Mouse (Mus musculus) right cerebral cortex, postnatal 10 days (tissue): Measurements from ENCODE around the gene Gpc2.
A peak's percentile ranks its signal among the peaks of the same experiment; 100 is the strongest.

Source experiments
- DNase-seq, 2 experiments: peaks; one replicate each; pipeline ENCODE4 v3.0.0; 2021; ENCODE audit warnings: low spot score in 2 of 2

Gpc2 gene

DNA sequence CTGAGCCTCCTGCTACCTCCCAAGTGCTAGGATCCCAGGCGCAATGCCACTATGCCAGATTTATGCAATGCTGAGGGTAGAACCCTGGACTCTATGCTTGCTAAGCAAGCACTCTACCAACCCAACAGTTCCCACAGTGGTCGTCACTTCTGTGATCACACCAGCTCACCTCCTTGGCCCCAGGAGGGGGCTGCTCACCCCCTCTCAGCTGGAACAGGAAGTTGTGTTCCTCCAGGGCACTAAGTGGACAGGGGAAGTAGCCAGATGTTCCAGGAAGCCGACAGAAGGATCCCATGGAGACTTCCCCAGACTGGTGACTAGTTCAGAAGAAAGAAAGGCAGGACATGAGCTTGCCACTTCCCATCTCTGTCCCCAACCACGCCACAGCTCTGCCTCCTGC is 17.8 kb downstream of the Gpc2 start:
- no peak for DNase-seq

DNA sequence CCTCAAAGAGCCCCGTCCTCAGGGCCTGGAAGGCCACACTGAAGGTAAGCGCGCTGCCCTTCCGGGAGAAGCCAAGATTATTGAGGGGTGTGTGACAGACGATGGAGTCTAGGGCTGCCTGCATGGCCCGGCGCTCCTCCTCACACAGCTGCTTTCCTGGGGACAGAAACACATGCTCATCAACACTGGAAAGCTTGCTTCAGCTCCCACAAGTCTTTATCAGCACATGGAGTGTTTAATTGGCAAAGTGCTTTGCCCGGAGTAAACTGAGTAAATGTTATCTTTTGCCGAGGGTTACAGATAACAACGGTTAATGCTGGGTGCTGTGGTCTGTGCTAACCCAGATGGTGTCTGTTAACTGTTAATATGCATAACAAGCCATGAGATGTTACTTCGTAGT is 19.0 kb downstream of the Gpc2 start:
- no peak for DNase-seq

DNA sequence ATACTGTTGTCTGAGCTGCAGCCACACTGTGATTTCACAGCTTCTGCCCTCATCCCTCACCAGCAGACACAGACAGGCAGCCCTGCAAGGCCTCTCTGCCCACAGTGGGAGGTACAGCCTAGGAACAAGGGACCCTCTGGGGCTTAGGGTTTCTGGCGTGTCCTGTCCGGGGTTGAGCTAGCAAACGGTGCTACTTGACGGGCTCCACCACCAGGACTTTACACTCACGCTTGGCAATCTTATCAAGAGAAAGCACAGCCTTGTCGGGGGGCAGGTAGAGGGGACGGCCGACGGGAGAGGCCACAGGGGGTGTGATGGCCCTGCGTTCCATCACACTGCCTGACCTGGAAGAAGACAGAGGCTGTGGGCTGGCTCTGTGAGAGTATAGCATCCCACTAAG is 19.8 kb downstream of the Gpc2 start:
- DNase-seq, result no peak

DNA sequence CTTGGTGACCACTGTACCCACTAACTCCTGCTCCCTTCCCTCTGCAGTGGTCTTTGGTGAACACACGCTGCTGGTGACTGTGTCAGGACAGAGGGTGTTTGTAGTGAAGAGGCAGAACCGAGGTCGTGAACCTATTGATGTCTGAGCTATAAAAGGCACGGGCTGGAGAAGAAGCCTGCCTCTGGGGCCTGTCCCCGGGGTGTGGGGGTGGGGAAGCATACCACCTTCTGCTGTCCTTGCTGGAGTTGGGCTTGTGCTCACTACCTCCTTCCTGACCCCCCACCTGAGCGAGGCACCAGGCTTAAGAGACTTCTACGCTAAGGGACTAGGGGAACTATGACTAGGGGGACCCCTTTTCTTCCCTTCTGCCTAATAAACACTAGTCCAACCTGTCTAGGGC is 20.8 kb downstream of the Gpc2 start:
- no peak for DNase-seq

DNA sequence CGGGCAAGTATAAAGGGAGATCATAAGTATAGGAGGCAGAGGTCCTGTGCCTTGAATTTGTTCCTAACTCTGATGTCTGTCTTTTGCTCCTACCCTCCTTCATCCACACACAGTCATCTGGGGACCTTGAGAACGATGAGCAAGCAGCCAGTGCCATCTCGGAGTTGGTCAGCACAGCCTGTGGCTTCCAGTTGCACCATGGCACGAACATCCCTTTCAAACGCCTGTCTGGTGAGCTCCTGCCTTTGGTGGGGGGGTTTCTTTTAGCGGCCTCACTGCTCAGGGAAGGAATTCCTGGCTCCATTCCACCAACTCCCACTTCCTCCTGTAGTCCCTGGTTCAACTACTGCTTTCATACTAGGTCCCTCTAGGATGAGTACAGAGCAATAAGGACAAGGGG is 21.3 kb downstream of the Gpc2 start:
- no peak for DNase-seq

DNA sequence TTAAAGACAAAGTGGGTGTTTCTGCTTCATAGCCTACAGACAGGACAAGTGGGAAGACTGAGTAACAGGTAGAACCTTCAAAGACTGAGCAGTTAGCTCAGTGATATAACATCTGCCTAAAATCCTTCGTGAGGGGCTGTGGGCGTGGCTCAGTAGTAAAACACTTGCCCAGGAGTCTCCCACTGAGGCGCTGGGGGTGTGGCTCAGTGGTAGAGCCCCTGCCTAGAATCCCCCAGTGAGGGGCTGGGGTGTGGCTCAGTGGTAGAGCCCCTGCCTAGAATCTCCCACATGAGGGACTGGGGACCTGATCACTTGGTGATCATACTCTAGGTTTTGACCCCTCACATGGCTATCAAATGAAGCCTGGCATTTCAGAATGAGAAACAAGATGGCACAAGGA is 21.7 kb downstream of the Gpc2 start:
- DNase-seq, result no peak

DNA sequence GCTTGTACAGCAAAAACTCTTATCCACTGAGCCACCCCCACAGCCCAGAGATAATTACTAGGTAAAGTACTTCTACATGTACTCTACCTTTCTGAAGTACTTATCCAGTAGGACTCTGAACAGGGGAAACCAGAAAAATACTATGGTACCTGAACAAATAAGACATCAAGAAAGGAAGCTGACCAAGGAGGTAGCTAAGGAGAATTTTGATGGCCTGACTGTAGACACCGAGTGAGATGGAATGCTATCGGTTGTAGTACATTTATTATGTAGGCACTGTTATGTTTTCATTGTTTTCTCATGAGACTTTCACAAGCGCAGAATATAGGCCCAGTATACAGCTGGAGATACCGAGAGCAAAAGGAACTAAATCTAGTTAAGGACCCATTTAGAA is 22.2 kb downstream of the Gpc2 start:
- DNase-seq, result no peak

DNA sequence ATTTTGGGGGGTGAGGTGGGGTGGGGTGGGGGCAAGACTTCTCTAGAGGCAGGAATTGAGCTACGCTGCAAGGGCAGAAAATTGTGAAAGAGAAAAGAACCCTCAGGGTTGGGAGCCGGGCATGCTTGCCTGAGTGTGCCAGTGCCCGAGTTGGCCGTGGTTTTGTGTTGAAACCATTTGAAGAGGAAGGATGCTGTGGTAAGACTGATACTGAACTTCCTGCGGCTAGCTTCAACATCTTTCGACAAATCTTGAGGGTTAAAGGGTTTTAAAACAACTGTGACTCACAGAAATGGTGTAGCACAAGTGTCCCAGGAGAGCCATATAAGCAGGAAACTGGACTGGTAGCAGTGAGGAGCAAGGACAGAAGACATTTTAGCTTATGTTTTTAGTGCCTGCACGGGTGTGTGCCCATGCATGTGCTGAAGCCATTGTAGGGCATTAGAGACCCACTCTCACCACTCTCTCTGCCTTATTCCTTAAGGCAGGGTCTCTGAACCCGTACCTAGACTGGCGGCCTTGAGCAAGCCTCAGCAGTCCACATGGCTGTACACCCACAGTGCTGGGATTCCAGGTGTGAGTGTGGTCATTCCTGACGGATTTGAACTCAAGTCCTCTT is 22.7 kb downstream of the Gpc2 start:
- no peak for DNase-seq

DNA sequence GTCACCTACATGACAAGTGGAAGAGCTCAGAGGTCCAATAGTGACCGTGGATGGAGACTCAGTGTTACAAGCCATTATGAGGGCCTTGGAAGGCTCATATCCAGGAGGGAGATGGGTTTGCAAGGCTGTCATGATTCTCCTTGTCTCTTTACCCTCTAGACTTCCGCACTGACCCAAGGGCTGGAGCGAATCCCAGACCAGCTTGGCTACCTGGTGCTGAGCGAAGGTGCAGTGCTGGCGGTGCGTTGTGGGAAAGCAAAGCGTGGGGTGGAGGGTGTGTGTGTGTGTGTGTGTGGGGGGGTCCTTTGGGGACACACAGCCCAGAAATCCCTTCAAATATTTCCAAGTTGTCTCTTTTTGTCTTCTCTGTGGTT is 23.7 kb downstream of the Gpc2 start:
- peak in 1 of 2 experiments; percentile 40 for DNase-seq

DNA sequence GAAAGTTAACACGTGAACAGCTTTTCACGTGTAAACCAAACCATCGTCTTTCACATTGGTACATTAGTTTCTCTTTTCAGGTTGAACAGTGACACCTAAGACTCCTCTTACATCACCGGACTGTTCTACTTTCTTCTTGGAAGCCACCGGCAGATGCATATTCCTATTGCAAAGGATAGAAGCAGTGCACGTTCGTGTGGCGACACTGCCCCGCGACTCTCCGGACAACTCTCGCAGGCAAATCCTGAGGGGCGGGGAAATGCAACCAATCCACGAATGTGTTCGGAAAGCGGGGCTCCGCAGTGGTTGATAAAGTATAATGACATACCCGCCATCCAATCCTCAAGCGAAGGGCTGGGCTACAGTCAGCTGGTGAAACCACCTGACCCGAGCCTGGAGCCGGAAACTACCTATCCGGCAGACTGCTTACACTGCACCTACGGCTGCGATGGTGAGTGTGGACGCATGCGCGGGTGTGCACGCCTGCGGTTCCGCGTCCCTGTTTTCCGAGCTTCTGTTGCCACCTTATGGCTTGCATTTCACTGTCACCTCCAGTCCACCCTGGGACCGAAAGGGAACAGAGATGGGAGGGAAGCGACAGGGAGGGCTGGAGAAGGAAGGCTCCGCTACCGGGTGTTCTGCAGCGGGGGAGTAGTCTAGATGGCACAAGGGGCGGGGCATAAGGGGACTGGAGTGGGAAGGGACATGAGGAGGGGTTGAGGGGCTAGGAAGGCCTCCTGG is 24.3 kb downstream of the Gpc2 start, which contains the start of gene Lamtor4:
Gene Lamtor4, plus strand, starts transcription at position 130 of the 741 bp plus-strand sequence.
- peak; percentile 98 to 99 for DNase-seq

DNA sequence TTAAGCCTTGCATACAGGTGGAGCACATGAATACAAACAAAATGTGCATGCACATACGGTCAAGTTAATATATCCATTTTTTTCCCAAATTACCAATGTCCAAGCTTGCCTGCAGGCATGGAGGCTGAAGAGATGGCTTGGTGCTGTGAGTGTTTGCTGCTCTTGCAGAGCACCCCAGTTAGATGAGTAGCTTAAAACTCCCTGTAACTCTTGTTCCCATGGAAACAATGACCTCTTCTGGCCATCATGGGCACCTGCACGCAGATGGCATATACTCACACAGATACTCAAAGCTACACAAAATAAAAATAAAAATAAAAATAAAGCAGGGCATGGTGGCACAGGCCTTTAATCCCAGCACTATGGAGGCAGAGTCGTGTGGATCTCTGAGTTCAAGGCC is 26.7 kb downstream of the Gpc2 start:
- DNase-seq, result no peak

DNA sequence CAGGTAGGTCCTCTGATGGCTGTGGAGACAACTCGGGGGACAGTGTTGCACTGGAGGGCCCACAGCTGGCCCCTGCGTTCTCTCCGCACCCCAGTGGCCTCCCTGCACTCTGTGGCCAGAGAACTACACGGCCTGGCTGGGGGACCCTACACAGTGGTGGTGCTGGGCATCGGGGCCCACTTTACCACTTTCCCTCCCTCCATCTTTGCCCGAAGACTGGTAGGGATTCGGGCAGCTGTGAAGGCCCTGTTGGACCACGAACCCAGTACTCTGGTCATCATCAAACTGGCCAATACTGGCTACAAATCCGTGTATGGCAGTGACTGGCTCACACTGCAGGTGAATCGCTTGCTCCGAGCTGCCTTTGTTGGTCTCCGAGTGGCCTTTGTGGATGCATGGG is 28.7 kb downstream of the Gpc2 start:
- no peak for DNase-seq

DNA sequence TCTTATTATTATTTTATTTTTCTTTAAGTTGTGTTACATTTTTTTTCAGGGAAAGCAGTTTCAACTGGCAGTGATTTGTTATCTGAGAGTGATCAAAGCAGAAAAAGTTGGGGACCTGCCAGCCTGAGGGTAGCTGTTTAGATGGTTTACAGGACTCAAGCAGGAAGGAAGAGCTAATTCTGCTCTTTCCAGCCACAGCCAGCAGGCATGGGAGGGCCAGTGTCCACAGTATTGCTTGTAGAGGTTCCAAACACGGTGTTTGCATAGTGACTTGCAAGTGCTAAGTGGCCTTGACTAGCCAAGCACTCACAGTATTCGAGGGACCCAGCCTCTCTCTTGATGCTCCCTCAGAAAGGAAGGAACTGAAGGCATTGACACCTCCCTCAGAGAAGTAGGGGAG is 38.3 kb downstream of the Gpc2 start:
- no peak for DNase-seq

DNA sequence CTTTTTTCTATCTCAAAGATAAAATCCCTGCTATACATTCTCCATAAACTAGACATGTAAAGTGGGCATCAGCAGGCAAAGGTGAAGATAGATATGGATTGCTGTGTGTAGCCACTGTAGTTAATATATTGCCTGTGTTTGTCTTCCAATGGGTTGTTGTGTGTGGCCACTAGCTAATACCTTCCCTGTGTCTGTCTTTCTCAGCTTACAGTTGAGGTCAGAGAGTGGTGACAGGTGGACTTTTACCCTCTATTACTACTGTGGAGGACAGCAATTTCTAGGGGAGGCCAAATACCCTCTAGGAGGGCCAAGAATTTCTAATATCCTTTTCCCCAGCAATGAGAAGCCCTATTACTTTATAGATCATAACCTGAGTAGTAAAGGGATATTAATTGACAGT is 45.6 kb downstream of the Gpc2 start:
- no peak for DNase-seq

DNA sequence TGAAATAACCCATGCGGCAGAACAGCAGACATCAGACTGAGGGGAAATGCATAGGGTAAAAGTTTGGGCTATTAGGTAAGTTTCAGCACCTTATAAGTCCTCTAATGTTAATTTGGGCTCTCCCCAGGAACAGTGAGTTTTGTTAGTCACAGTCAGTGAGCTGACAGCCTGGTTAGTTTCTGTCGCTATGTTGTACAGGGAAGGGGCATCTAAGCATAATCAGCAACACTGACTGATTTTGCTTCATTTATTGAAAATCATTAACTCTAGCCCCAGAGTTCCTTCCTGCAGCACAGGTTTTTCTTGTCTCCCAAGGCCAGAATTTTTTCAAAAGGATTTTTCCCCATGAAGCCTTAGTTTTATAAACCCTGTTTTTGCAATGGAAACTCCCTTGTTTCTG is 46.0 kb downstream of the Gpc2 start:
- DNase-seq, result no peak

DNA sequence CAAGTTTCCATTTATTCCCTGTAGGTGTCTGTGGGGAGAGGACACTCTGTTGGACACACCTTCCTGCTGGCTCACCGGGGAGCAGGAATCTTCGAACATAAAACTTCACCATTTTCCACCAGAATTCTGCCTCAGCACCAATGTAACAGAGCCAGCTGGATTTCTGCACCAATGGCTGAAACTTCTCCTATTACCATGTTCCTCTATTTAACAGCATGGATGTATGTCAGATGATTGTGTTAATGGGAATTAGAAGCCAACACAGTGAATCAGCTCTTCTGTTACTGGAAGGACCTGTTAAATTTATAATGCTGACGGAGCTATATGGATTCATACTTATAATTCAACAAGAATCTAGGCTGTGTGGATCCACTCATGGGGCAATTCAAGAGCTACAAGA is 50.3 kb downstream of the Gpc2 start:
- no peak for DNase-seq

DNA sequence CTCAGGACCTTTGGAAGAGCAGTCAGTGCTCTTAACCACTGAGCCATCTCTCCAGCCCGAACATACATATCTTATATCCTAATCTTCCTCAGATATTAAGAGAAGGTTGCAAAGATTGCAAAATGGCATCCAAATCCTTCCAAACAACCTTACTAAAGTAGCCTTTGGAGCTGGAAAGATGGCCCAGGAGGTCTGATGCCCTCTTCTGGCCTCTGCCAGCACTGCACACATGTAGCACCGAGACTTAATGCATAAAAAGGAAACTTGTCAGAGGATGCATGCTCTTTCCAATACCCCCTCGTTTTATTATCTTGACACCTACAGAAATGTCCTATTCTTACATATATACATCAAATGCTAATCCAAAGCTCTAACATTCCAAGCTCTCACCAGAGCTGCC is 51.8 kb downstream of the Gpc2 start:
- DNase-seq, result peak in 1 of 2 experiments; percentile 34

DNA sequence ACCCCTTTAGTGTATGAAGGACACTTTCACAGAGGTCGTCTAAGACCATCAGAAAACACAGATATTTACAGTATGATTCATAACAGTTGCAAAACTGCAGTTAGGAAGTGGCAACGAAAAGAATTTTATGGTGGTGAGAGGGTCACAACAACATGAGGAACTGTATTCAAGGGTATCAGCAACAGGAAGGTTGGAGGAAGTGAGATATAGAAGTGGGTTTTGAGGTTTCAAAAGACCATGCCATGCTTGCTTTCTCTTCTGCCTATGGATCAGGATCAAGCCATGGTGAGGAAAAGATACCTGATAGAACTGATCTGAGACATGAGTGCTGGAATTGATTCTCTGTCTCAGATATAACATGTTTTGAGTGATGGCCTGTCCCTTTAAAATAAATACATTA is 52.4 kb downstream of the Gpc2 start:
- DNase-seq, result no peak

DNA sequence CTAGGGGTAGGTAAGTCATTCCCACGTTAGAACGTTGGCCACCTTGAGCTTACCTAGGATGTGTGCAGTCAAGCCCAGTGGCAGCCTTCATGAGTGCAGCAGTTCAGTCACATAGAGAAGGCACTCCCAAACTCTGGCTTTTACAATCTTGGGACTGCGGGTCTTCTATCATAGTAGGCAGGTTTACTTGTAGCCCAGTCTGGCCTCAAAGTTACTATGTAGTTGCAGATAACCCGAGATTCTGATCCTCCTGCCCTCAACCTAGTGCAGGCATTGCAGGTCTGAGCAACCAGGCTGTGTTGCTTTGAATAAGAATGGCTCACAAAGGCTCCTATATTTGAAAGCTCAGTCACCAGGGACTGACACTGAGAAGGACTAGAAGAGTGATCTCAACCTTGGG is 53.3 kb downstream of the Gpc2 start:
- no peak for DNase-seq

DNA sequence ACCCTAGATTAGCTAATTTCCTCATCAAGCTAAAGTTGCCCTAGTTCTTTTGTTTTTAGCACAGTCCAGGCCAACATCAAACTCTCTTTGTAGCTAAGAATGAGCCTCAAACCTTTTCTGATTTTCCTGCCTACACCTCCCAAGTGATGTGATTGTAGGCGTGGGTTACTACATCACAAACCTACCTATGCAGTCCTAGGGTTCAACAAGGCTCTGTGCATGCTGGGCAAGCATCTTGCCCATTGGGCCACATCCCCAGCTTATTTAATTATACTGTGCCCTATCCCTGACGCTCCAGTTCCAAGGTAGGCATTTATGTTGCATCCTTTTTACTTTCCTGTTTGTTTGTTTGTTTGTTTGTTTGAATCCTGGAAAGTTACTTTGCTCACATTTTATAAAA is 54.1 kb downstream of the Gpc2 start, which contains the start of gene Nxpe5:
Gene Nxpe5, plus strand, starts transcription at position 199 of the 400 bp plus-strand sequence.
- no peak for DNase-seq
